Mouse (Mus musculus) thymus, adult 2 months (tissue): ENCODE measurements at regions not wholly inside any gene's neighbourhood (a gene's known extent, or its start where the extent isn't known, plus 50 kb on each side); places are given as distances from the start of the nearest gene placed in this dataset.

ENCODE experiments used
- CTCF ChIP-seq: fragments of 200-500 bp; IDR thresholded peaks from 2 replicates; pipeline ENCODE4 v1.5.1; 2012; ENCODE audit warnings: mild to moderate bottlenecking, control low read depth, low read length, moderate library complexity, borderline replicate concordance; ENCODE audit not compliant: control insufficient read depth, poor library complexity, insufficient read depth; ENCODE audit errors: extremely low read depth
- POLR2A ChIP-seq: fragments of 200-500 bp; IDR thresholded peaks from 2 replicates; pipeline ENCODE4 v1.6.1; 2012; ENCODE audit warnings: mild to moderate bottlenecking, low read length, control low read depth, moderate library complexity; ENCODE audit not compliant: control insufficient read depth, poor library complexity, insufficient read depth; ENCODE audit errors: extremely low read depth

- TF ChIP-seq CTCF (no peak), POLR2A (no peak)
Measured at GRCm38 (mm10) chr4:125880028-125880427, 144.3 kb upstream of the Csf3r start.
